Mouse (Mus musculus): Measurements from ENCODE around the gene Nadk.

- no peak for TF ChIP-seq CTCF (conservative IDR thresholded peaks at IDR 0.05; ENCODE audit: low read length)
- no peak for TF ChIP-seq NANOG (IDR thresholded peaks at IDR 0.05; ENCODE audit: borderline replicate concordance, low read length)
- TF ChIP-seq POU5F1 (IDR thresholded peaks at IDR 0.05; ENCODE audit: borderline replicate concordance, low read length), result no peak
Measured at GRCm38 (mm10) chr4:155601091-155601996, 39.2 kb downstream of the Nadk start, which contains the start of gene Slc35e2.

Measured in E14TG2a.4 (cell line).